Mouse (Mus musculus) splenic B cell, adult 2 months (primary cell): ENCODE results near the gene Rprd2.

Experiments used
- DNase-seq: peaks from one replicate; pipeline ENCODE4 v3.0.0-alpha.2; 2011; ENCODE audit warnings: low read depth, low spot score
- H3K27me3 ChIP-seq: 2 replicates; pipeline ENCODE4 v1.6.1; 2012; ENCODE audit warnings: mild to moderate bottlenecking, low read length, moderate library complexity, mixed read lengths; ENCODE audit not compliant: control insufficient read depth, poor library complexity, insufficient read depth, severe bottlenecking
- H3K36me3 ChIP-seq: 2 replicates; pipeline ENCODE4 v1.6.1; 2012; ENCODE audit warnings: mild to moderate bottlenecking, low read length, moderate library complexity, mixed read lengths; ENCODE audit not compliant: control insufficient read depth, poor library complexity, insufficient read depth, severe bottlenecking

Rprd2 gene

DNA sequence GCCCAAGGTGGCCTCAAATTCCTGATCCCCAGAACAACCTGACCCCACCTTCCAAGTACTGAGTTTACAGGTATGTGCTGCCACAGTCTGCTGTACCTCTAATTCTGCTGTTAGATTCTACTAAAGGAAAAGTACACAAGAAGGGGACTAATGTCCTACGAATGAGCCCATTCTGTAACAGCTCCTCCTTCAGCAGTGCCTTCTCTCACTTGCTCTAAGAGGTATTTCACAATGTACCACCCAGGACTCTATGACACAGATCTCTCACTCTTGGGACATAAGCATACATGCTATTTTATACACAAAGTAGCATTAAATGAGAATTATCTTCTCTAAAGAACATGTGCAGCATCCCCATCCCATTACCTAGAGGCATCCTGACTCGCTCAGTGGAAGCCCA, 25.0 kb downstream of the Rprd2 start:
- H3K27me3 ChIP-seq, result no peaks in the 10 kb centered on the region
- no peak for DNase-seq
- 0 out of 2 replicates have a peak, but pooled peaks cover 2% of the 10 kb centered on the region for H3K36me3 ChIP-seq

DNA sequence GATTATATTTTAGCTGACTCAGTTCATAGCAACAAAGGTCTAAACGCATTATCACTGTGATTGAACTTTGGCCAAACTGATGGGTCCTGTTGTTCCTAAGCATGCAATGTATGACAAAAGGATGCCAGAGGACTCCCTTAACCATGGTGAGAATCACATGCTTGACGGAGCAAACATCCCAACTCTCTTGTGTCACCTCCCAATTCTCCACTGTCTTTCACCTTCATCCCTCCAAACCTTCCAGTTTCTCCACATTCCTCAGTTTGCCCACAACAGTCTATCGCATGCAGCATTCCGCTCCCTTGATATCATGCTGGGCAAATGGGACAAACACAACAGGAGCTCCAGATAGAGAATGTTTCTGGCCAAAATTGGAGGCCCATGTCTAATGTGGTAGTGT, 33.2 kb downstream of the Rprd2 start:
- Histone ChIP-seq H3K27me3 (no peaks in the 10 kb centered on the region), H3K36me3 (peaks cover 15% of the 10 kb centered on the region; the same call in 1 of the 2 replicates)
- no peak for DNase-seq

DNA sequence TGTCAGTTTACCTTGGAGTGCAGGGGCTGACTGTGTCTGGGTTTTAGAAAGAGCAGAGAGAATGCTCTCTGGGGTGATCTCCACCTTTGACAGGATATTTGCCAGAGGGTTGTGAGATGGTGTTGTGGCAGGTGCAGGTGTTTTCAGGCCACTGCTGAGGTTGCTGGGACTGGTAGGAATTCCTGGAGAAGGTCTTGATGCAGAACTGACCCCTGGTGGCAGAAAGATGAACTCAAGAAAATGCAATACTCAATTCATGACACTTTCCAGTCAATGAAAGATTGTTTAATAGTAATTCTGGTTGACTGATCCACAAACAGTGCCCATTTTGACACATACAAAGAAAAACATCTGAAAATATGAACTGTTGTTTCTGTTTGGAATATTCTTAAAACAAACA, 46.7 kb downstream of the Rprd2 start:
- DNase-seq, result peak; percentile 57
- Histone ChIP-seq H3K36me3 (peaks cover 19% of the 10 kb centered on the region), H3K27me3 (no peaks in the 10 kb centered on the region)

DNA sequence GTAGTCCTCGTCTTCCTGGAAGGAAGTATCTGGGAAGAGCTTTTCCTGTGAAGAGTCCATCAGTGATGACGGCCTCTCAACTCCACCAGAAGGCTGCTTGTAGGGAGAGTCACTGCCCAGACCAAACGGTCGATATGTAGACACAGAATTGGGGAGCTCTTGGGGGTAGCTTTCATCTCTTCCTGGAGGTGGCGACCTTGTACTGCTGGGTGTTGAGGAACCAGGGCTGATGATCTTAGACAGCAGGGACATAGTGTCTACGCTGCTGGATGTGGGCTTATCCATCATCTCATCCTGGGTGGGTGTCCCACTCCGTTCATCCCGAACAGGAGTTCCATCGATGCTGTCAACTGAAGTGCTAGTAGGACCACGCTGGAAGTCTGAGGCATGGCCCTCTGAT, 53.1 kb downstream of the Rprd2 start:
- Histone ChIP-seq H3K36me3 (peaks cover 26% of the 10 kb centered on the region), H3K27me3 (no peaks in the 10 kb centered on the region)
- peak; percentile 14 for DNase-seq

DNA sequence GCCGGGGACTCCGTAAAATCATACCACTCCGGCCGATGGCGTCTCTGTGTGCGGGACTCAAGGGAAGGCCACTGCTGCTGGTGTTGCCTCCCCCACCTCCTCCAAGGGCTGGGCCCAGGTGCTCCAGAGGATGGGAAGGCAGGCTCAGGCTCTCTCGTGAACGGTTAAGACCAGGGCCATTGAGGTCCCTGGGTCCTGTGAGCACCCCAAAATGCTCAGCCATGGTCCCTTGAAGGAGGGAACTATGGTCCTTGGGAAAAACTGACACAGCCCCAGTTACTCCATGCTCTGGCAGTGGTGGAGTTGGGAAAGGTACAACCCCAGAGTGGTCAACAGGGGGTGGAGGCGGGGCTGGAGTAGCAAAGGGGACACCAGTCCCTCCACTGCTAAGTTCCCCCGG, 54.9 kb downstream of the Rprd2 start:
- DNase-seq, result no peak
- H3K27me3 ChIP-seq, result no peaks in the 10 kb centered on the region
- H3K36me3 ChIP-seq, result peaks cover 20% of the 10 kb centered on the region; the same call in 1 of the 2 replicates

DNA sequence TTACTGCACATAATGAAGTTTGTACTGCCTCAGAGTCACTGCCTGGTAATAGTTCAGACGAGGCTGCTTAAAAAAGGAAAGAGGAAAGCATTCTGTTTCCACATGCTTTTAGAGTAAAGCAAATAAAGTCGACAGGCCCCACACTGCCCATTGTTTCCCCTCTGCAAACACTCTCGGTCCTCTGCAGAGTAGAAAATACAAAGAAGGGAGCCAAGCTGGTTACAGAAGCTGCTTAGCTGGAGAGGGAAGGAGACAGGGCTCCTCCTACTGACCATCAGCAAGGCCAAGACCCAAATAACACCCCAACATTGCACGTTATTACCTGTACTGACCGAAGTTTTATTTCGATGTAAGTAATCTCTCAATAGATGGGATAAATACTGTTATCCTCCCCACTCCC, 55.7 kb downstream of the Rprd2 start:
- DNase-seq, result no peak
- Histone ChIP-seq H3K27me3 (no peaks in the 10 kb centered on the region), H3K36me3 (peaks cover 20% of the 10 kb centered on the region; the same call in 1 of the 2 replicates)

DNA sequence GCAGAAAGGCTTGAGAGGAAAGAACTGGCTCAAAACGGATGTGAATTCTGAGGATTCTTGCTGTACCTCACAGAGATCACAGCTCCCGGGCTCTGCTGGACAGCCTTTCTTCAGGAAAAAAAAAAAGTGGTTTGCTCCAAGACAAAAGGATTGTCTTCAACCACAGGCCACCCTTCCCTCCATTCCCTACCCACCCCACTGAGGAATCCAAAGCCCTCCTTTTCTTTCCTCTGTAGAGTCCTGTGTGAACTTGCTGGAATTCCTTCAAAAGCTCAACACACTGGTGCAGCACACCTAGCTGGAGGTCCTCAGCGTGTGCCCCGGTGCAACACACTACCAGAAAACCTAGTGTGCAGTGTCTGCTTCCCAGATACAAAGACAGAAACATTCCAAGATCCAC, 56.9 kb downstream of the Rprd2 start:
- no peak for DNase-seq
- H3K27me3 ChIP-seq, result no peaks in the 10 kb centered on the region
- peaks cover 20% of the 10 kb centered on the region; the same call in 1 of the 2 replicates for H3K36me3 ChIP-seq

DNA sequence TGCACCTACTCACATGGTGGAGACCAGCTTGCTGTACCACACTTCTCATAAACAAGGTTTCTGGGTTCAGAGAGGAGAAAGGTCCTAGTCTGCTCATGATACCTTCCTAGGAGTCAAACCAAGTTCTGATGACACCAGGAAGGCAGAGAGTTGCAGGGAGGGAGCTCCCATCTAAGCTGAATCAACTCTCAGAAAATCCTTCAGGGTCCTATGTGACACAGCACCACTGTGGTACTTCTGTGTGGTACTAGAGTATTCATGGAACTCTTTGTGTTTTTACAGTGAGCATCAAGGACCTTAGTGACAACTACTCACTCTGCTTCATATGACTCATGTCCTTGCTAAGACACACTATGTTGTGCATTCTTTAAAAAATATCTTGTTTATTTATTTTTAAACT, 58.0 kb downstream of the Rprd2 start:
- Histone ChIP-seq H3K27me3 (no peaks in the 10 kb centered on the region), H3K36me3 (peaks cover 18% of the 10 kb centered on the region; the same call in 1 of the 2 replicates)
- DNase-seq, result no peak

DNA sequence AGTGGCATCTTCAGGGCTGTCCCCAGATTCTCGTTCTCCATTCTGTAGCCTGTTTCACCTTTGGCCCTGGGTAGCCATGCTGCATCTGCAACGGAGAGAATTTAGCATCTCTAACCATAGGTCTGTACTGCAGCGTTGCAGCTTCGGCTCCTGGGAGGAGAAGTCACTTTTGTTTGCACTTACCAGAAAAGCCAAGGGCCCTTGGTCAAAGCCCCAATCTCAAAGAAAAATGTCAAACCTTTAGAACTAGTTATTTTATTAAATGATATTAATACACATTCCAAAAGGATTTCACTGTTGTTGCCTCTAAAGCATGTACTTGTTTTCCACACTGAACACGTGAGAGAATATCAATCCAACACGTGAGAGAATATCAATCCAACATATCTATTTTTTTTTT, 58.6 kb downstream of the Rprd2 start, which contains the start of gene Tars2:
TSS of gene Tars2 (minus strand) at position 101 of the 400 bp plus-strand sequence.
- H3K27me3 ChIP-seq, result no peaks in the 10 kb centered on the region
- DNase-seq, result no peak

DNA sequence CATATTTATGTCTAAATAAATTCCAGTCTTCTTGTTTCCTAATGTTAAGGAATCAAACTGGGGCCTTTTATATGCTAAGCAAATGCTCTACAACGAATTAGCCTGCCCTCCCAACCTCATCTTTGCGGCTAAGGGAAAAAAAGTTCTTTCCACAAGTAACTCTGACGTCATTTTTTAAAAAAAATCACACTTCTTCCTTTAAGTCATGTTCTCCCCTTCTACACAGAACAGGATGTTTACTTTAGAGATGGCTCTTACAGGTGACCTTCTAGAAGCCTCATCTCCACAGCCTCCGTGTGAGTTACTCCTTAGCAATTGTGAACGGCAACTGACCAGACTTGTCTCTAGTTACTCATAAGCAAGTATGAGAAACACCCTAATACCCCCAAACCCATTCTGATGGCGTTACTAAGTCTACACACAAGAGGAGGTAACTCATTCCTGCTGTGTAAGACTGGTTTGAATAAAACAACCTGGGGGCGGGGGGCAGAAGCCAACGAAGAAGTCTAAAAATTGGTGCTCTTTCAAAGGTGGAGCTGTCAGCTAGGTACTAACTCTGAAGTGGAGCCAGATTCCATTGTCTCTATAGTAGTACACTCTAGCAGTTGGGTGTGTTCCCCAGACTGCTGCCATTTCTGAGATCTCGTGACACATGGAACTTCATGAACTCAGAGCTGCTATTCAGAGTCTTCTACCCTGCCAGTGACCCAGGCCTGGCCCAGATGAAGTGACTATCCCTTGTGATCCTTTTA, 60.0 kb downstream of the Rprd2 start:
- H3K27me3 ChIP-seq, result no peaks in the 10 kb centered on the region
- peaks cover 5% of the 10 kb centered on the region; the same call in 1 of the 2 replicates for H3K36me3 ChIP-seq
- DNase-seq, result peak; percentile 55

More for the DNA sequence above, 58.6 kb downstream of the Rprd2 start, which contains the start of gene Tars2:
- H3K36me3 ChIP-seq, result peaks cover 16% of the 10 kb centered on the region; the same call in 1 of the 2 replicates

DNA sequence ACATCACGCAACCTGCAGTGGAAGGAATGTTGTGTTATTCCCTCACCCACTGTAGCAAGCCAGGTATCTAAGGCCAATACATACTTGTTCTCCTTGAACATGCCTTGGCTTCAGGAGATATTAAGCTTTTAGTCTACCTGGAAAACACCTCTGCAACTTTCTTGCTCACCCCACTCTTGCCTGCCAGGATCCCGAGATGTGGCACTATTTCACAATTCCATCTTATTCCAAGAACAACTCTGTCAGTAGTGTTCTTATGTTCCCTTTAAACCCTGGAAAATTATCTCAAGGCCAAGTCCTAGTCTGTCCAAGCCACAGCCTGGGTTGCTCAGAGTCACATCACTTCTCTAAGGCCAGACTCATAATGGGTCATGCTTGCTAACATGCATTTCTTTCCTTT, 61.9 kb downstream of the Rprd2 start:
- H3K27me3 ChIP-seq, result no peaks in the 10 kb centered on the region
- DNase-seq, result no peak
- H3K36me3 ChIP-seq, result no peaks in the 10 kb centered on the region

DNA sequence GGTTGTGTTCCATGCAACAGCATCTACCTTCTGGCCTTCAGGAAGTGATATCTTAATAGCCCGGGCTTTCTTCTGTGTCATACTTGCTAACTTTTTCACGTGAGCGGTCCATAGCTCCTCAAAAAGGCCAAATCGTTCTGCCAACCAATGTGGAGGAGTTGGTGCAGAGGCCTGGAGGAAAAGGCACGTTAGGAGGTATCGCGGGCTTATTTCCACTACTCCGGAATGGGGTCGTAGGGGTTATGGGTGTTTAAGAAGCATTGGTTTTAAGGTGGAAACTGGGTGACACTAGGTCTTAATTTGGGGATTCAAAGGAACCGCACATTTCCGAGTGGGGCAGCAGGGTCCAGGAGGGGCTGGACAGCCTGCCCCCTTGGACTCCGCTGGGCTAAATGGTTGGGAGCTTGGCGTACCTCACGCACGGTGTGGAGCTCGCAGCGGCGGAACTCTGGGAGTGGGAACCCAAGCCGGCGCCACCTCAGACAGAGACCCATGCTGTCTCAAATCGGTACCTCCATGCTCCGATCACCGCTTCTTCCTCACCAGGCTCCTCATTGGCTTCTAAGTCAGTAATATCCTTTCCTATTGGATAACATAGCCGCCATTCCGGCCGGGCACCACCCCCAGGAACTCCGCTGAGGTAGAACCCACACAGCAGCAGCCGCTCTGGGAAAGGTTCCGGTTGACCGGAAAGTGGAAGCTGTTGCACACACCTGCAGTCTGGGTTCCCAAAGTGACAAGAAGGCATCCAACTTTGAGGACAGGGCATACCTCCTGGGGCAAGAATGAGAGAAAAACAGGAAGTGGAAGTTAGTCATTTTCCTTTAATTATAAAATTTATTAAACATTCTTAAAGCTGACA, 64.1 kb downstream of the Rprd2 start:
- no peaks in the 10 kb centered on the region for H3K27me3 ChIP-seq
- peak; percentile 87 for DNase-seq
- peaks cover 7% of the 10 kb centered on the region for H3K36me3 ChIP-seq

DNA sequence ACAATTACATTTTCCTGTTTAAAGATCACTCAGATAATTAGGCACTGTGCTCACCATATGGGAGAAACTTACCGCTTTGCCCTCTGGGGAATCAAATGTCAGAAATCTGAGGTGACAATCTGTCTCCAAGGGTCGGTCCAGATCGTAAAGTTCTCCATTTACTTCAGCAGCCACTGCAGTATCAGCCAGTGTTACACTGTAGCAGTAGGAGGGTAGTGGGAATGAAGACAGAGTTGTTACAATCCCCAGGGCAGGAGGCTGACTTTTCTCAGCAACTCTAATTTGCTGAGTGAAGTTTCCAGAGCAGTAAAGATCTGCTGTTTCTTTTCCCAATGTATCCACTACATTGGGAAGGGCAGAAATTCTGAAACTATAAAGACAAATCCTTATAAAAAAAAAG, 65.7 kb downstream of the Rprd2 start:
- DNase-seq, result no peak
- H3K36me3 ChIP-seq, result peaks cover 7% of the 10 kb centered on the region

DNA sequence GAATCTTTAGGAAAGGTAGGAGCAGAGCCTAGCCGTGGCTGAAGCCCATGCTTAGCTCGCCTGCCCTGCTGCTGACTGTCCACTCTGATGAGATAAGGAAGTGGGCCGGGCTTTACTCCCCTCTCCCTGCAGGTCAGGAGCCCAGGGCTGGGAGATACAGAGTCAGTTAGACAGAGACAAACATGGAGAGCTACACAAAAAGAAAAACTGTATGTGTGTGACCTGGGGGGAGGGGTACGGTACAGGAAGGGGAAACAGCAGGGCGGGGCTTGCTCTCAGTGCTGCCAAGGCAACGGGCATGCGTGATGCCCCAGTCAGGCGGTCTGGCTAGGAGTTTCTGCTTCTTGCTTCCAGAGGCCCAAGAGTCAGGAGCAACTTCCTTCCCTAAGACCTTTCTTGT, 78.3 kb downstream of the Rprd2 start:
- Histone ChIP-seq H3K27me3 (no peaks in the 10 kb centered on the region), H3K36me3 (peaks cover 14% of the 10 kb centered on the region)
- no peak for DNase-seq

More for the DNA sequence above, 65.7 kb downstream of the Rprd2 start:
- H3K27me3 ChIP-seq, result no peaks in the 10 kb centered on the region
